Mouse (Mus musculus) heart, postnatal 0 days (tissue): ENCODE data around the gene Shisa5.

Experiments
- CTCF ChIP-seq: IDR thresholded peaks from 2 replicates; pipeline ENCODE4 v1.5.1; 2016; ENCODE audit warnings: antibody characterized with exemption, control low read depth, low read depth
- EP300 ChIP-seq: IDR thresholded peaks from 2 replicates; pipeline ENCODE4 v1.6.1; 2016; ENCODE audit warnings: antibody characterized with exemption, low read depth

- TF ChIP-seq EP300, result no peak
- no peak for TF ChIP-seq CTCF
These were observed 14.3 kb downstream of the Shisa5 start for GRCm38 (mm10) chr9:109052490-109053260.
